Mouse (Mus musculus): ENCODE results near the gene Grwd1.

Gene Grwd1

DNA sequence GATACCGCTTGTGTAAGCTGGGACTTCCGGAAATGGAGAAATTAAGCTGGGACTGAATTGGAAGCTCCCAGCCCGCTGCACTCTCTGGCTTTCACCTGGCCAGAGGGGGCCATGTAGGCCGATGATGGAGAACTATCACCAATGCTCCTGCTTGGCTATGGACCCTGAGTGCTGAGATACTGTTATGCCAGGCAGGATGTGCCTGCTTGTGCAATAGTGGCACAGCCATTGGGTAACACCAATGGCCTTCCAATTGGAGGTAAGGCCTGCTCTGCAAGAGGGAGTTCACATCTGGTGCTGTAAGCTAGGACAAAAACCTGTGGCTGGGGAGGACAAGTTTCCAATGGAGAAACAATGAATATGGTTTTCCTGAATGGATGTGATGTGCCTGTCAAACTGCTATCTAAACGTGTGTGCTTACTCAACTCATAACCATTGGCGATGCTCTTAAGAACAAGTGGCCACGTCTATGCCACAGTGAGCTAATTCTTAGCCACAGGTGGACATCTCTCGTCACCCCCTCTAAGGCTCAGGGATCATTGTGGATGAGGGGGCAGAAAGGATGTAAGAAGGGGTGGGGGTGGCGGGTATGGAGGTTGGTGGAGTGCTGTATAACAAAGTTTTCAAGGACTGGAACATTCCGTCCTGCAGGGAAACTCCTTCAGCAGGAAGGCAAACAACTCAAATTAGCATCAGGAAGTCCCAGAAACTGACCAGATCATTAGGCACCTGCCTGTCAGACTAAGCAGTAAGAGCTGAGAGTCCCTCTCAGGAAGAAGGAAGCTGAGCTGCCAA is 12.4 kb upstream of the Grwd1 start:
- DNase-seq (ENCODE audit: low read depth, low spot score) = no peak

DNA sequence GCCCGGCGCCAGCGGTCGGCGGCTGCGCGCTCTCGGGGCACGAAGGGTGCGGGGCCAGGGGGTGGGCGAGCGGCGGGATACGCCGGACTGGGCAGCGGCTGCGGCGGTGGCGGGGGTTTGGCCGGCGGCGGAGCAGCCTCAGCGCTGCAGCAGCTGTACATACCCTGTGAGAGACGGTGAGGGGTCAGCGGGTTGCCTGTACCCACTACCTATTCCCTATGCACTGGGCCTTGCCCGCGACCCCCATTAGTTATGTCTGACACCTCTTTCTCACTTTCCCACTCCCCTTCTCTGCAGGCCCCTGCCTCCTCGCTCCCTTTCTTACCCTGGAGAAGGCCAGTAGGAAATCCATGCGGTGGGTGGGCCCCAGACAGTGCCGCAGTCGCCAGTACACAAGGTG is 3.2 kb upstream of the Grwd1 start:
- DNase-seq (ENCODE audit: low read depth, low spot score) = no peak

DNA sequence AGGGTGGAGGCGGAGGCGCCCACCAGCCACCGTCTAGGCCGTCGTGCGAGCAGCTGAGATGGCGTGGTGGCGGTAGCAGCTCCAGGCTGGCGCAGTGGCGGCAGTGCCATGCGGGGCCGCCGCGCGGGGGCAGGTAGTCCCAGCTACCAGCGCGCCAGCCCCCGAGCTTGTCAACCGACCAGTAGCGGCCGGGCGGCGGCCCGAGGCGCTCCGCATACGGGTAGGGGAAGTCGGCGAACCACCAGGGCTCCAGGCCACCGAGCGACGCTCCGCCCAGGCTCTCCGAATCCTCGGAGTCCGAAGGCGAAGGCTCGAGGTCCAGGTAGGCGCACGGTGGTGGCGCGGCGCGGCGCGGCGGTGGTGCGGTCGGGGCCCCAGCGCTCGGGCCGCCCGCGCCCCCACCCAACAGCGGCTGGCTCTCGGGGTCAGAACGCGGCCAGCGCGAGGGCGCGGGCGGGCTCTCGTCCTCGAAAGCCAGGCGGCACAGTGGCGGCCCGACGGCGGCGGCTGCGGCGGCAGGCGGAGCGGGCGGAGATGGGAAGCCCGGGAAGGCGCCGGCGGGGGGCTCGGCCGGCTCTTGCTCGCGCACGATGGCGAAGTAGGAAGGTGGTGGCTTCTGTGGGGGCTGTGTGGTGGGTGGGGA is 2.5 kb upstream of the Grwd1 start:
- DNase-seq (ENCODE audit: low read depth, low spot score) = peak; percentile 39

DNA sequence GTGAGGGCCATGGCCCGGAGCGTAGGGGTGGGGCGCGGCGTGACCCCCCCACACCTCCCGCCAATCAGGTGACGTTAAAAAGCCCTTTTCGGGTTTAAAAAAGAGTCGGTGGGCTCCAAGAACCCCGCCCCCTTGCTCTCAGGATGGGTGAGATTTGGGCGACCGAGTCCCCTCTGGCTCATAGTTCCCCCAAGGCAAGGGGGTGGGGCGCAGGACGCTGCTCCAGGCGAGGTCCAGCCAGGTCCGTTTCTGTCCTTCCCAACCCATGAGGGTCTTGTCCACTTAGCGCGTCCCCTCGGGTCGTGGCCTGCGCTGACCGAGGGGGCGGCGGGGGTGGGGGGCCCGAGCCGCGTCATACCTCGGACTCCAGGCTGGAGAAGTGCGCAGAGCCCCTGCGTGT is 1.7 kb upstream of the Grwd1 start:
- no peak for DNase-seq (ENCODE audit: low read depth, low spot score)

DNA sequence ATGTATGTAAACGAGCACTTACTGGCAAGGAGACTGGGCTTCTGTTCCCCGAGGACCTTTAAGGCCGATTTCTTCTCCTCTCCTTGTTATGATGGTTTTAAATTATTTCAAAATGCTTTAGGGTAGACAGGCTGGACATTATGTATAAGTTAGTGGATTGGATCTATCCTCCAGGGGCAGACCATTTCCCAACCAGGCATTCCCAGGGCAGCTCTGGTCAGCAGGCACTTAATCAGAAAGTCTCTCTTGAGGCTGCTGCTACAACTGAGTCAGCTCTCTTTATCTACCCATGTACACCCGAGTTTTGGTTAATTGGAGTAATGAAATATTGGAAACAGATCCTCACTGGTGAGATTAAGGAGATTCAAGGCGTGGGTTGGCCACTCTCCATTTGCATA is 383 bp upstream of the Grwd1 start:
- DNase-seq (ENCODE audit: low read depth, low spot score) = no peak

DNA sequence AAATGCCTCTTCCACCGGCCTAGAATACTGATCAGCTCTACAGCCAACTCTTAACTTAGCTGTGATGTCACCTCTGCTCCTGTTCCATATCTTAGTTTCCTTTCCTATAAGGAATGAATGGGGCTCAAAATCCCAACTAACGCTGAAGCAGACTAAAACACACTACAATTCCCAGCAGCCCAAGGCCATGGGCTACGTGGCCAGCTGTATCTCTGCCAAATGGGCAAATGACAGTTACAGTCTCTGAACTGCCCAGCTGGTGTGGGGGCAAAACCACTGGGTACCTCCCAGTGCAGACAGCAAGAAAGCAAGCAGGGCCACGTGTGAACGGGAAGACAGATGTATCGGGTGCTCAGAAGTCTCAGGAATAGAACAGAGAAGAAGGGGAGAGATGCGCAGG is 4.1 kb downstream of the Grwd1 start:
- DNase-seq (ENCODE audit: low read depth, low spot score) = no peak

DNA sequence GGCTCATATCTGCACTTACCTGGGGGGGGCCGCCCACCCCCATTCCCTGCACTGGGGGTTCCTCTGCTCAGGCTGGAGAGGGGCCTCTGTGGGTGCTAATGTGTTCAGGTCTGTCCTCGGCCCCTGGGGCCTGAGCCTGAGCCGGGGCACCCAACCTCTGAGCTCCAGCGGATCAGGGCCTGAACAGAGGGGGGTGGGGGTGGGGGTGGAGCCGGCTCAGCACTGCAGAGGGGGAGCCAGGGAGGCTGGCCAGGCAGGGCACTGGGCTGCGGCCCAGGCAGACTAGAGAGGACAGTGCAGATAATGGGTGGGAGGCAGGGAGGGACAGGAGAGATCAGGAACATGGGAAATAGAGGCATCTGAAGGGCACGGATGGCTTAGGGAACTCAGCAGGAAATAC is 6.1 kb downstream of the Grwd1 start, which contains the start of gene Kcnj14:
TSS of gene Kcnj14 (minus strand) at position 185 of the 400 bp plus-strand sequence.
- no peak for DNase-seq (ENCODE audit: low read depth, low spot score)

DNA sequence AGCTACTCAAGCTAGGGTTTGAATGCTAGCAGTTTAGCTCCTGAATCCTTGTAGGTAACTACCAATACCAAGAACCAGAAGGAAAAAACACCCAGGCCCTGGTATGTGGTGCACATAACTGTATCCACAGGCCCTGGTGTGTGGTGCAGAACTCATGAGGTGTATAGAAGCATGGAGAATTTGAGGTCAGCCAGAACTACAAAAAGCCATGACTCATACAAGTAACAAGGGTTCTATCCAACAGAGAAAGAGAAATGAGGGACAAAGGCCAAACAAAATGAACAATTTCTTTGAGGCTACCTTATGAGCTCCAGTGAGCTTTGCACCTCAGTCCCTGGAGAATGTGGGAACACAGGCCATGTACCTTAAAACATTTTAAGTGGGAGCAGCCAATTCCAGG is 9.8 kb downstream of the Grwd1 start:
- DNase-seq (ENCODE audit: low read depth, low spot score) = no peak

DNA sequence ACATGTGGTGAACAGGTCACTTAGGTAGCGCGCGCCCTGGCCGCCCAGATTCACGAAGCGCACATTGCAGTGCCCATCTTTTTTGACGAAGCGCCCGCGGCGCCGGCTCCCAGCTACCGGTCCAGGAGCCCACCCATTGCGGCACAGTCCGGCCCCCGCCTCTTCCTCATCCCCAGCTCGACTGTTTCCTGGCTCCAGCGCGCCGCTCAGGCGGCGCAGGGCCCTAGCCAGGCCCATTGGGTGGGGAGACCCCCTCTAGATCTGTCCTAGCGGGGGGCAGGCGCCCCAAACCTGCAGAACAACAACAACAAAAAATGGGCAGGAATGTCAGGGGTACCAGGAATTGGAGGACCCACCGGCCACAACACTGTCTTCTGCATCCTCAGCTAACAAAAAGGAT is 10.9 kb downstream of the Grwd1 start:
- DNase-seq (ENCODE audit: low read depth, low spot score) = no peak

DNA sequence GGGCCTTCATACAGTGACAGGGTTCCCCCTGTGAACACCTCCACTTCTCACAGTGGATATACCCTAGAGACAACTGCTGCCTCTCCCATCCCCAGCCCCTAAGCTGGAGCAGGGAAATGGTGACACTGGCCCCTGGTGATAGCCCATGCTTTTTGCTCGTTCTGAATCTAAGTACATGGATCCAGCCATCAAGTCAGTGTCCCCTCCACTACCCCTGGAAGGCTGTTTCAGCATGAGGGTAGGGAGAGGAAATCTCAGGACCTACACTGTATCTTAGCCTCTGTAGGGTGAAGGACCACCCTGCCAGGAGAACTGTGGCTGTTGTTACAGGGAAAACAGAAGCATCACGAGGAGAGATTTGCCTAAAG is 14.8 kb downstream of the Grwd1 start:
- DNase-seq (ENCODE audit: low read depth, low spot score) = no peak

DNA sequence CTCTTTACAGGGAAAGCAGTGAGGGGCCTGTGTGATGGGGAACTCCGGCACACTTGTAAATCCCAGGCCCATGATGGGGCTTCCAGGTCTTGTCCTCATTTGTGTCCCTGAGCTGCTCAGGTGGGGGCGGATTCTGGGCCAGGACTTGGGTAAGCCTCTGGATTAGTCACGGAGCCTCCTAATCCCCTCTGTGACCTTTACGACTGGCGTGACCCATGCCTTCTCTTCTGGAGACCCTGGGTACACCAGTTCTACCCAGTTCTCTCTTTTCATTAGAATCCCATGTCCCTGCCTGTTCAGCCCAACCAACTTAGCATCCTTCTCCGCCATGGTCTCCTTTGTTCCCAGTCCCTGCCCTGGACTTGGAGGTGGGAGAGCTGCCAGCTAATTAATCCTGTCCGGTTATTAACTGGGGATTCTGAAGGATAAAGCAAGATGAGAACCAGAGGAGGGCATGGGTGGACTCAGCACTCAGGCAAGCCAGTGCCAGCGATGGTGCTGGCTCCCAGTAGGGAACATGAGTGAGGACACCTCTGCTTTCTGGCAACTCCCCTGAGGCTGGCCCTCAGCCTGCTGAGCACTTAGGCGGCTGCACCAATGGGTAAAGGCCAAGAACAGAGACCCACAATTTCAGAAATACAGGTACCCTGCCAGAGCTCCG is 15.3 kb downstream of the Grwd1 start:
- DNase-seq (ENCODE audit: low read depth, low spot score) = no peak

DNA sequence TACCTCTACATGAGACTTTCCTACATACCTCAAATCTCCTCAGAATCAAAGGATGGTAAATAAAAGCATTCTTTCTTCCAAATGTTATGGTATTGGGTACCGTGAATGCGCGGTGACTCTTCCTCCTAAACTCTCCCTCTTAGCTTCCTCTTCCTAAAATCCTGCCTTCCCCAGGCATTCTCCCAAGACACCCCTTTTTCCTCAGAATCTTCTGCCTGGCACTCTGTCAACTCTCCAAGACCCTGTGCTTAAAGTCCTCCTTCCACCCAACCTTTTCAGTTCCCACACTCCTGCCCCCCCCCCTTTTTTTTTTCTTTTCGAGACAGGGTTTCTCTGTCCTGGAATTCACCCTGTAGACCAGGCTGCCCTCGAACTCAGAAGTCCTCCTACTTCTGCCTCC is 15.9 kb downstream of the Grwd1 start:
- no peak for DNase-seq (ENCODE audit: low read depth, low spot score)

DNA sequence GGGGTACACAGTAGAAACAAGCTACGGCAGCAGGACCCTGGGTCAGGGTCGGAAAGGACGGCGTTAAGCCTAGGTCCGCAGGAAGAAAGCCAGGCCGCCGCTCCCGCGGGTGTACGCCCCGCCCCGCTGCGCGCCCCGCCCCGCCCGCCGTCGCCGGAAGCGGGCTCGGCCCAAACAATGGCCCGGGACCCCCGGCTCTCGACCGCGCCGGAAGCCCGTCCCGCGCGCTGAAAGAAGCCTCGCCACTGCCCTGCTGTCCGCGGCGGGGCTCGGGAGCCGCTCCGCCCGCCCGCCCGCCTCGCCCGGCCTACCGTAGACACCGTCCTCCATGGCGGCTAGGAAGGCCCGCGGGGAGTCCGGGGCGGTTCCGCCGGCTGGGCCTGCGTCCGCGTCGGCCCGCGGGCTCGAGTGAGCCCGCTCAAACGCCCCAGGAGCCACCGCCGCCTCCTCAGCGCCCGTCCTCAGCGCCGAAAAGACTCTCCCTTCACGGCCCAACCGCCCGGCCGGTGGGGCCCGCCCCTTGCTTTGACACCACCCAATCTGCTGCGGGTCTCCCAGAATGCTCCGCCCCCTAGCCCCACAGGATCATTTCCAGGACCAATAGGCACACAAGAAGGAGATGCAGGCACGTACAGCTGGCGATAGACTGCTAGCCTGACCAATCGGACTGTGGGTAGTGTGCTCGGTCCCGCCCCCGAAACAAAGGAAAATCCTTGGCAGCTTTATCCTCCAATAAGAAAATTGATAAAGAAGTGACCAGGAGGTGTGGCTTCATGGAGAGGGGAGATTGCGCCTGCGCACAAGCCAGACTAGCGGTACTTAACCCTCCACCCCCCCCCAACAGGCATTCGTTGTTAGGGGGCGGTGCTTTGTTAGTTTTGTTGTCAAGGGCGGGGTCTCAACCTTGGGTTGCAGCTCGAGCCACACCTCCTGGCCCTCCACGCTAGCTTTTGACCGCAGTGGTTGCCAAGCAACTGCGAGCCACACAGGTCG is 16.7 kb downstream of the Grwd1 start, which contains the start of gene Cyth2:
TSS of gene Cyth2 (minus strand) at position 795 of the 993 bp plus-strand sequence.
- peak; percentile 100 for DNase-seq (ENCODE audit: low read depth, low spot score)

DNA sequence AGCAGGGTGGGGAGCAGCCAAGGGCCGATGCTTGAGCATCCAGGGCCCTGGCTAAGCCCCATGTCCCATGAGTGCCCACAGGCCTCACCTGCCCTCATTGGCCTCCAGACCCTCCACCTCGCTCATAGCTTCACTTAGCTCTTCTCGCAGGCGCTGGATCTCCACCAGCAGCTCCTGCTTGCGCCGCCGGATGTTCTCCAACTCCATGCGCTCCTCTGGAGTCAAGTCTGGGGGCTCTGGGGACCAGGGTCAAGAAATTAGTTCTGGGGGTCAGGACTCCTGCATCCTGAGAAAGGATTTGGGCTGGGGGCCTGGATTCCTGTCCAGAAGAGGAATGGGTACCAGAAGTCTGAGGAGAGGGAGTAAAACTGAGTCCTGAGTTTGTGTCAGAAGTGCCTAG is 17.8 kb downstream of the Grwd1 start:
- no peak for DNase-seq (ENCODE audit: low read depth, low spot score)

DNA sequence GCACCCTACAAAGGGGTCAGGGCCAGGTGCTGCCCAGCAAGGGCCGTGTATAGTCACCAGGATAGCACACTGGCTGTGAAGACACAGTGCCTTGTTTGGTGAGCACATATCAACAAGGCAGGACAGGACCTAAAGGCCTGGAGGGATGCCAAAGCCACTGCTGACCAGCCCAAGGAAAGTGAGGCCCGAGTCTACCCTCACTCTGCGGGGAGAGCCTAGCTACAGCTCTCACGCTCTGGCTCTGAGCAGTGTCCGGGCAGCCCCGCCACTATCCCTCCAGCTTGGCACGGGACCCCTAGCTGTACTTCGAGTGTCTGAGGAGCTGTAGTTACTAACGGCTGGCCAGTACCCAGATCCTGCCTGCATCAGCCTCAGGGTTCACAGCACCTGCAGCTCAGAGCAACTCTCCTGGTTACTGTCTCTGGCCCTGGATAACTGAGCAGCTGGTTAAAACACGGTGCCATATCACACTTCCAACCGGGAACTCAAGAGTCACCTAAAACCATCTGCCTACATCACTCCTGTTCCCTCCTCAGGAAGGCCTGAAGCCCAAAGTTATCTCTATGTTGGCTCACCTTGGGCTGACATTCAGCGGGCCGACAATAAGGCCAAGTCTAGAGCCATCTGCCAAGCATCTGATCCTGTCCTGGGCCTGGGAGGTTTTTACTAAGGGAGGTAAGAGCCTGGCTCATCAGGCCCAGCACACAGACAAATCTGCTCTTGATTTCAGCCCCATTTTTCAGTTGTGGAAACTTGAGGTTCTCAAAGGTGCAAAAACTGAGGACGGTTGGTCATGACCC is 21.3 kb downstream of the Grwd1 start:
- no peak for DNase-seq (ENCODE audit: low read depth, low spot score)

DNA sequence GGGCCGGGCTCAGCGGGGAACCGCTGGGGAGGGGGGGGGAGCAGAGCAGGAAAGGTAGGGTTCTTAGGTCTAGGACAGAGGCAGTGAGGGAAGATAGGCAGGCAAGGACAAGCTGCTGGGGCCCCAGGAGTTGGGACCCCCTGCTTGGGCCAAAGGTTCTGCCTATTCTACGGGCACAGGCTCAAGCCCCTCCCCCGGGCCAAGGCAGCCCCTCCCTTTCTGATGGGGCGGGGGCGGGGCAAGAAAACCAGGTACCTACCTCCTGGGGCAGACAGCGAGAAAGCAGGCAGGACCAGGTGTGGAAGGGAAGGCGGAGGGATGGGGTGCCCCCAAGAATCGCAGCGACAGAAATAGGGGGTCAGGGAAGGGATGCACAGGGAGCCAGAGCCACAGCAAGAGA is 22.3 kb downstream of the Grwd1 start:
- peak; percentile 59 for DNase-seq (ENCODE audit: low read depth, low spot score)

DNA sequence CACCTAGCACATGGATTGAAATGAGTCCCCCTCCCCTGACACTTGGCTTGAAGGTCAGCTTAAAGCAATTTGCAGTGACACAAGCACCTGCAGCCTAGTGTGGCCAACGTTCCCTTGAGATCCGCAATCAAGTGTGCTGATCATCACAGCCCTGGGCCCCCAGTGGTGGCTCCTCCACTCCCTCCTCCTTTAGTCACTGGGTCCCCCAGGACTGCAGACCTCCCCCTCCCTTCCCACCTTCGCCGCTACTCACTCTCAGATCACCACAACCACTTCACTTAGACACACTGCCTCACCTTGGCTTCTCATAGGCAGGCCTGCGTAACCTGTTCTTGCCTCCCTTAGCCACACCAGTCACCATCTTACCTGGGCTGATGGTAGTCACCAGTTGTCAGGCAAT is 24.8 kb downstream of the Grwd1 start:
- no peak for DNase-seq (ENCODE audit: low read depth, low spot score)

DNA sequence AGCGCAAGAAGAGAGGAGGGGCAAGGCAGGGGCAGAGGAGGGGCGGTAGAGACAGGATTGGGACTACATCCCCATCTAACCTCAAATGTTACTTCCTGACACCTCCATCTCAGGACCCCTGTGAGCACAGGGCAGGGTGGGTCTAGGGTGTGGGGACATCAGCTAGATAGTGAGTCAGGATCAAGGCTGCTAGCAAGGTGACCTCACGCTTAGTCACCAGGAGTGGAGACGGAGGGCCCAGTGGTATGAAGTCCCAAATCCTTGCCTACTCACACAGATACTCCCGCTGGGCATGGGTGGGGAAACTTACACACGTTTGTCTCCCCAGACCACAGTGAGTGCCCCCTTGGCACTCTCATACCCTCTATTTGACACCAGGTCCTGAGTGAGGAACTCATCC is 28.2 kb downstream of the Grwd1 start:
- no peak for DNase-seq (ENCODE audit: low read depth, low spot score)

DNA sequence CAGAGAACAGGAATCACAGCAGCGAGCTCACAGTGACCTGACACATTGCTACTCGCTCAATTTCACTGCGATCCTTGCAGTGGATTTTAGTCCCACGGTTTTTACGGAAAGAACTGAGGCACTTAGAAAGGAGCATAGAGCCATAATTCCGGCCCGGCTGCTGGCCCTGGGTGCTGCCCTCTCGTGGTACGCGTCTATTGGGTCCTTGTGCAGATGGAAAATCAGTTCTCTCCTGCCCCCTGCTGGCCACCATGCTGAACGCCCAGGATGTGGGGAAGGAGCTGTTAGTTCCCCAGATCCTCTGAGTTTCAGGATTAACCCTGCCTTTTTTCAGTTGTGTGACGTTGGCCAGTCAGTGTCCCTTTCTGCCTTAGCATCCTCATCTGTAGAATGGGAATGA is 29.4 kb downstream of the Grwd1 start:
- DNase-seq (ENCODE audit: low read depth, low spot score) = peak; percentile 92

DNA sequence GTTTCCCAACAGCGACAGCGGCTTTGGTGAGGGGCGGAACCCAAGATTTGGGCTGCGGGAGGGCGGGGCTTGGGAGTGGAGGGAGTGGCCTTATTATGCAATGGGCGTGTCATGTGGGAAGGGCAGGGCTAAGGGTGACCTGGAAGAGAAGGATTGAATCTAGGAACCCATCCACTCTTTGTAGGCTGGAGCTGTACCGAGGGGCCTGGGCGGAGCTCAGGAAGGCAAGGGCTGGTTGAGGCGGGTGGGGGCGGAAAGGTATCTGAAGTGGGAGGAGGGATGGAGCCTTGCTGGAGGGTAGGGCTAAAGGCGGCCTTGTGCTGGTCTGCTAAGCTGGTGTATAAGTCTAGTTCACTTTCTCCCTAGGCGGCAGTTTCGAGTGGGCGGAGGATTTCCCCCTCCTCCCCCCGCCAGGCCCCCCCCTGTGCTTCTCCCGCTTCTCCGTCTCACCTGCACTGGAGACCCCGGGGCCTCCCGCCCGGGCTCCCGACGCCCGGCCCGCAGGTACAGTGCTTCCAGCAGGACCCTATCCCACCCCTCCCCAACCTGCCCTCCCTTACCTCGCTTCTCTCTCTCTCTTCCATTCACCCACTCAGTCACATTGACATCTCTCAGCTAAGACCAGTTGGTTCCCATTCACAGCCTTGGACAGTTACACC is 30.1 kb downstream of the Grwd1 start:
- peak; percentile 95 for DNase-seq (ENCODE audit: low read depth, low spot score)
